Mouse (Mus musculus): ENCODE measurements around the gene Rdh5.
A peak's percentile ranks its signal among the peaks of the same experiment; 100 is the strongest.

Gene Rdh5

DNA sequence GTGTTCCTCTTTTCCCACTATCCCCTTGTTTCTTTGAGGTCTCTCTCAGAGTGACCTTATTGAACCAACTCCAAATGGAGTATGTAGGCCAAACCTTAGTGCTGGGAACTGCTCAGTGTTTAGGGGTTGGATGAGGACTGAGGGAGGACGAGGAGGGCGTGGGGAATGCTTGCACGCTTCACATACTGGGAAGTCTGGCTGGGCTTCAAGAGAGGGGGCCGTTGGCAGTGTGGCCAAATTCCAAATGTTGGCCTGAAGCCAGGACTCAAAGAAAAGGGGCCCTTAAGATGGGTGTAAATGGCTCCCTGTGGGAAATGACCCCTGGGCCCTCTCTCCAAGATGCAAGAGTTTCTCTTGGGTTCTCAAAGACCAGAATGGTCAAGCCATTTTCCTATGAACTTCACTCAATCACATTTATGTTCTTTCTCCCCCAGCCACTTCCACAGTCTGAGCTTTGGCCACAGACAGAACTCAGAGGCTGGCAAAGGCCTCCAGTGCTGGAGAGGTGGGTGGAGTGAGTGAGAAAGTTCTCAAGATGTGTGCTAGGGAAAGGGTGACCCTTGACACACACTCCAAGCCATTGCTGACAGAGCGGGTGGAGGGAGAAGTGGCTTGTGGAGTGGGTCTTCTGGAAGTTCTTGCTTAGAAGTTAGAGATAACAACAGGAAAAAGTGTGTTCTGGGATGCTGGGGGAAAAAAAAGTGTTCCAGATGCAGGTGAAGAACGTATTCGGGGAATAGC lies 7.1 kb upstream of the Rdh5 start:
- DNase-seq (ENCODE audit: low read depth, low spot score) = no peak

GRCm38 (mm10) chr10:128928356-128928755 lies 5.7 kb upstream of the Rdh5 start:
- no peak for DNase-seq (ENCODE audit: low read depth, low spot score)

DNA sequence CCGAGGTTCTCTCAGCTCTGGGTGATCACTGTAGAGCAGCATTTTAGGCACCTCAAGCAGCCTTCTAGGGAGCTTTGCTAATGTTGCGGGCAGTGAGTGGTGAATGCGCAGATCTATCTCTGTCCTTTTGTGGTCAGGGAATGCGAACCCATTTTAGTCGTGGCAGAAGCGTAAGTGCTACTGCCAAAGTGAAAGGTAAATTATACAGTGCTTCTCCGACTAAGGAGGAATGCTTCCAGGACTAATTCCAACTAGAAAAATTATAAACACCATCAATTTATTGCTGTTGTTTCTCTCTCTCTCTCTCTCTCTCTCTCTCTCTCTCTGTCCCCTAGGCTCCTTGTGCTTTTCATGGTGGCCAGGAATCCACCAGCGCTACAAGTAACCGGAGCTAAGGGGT lies 1.2 kb upstream of the Rdh5 start, which contains the start of gene Bloc1s1:
Gene Bloc1s1, minus strand, starts transcription at position 101 of the 400 bp plus-strand sequence.
- DNase-seq (ENCODE audit: low read depth, low spot score) = no peak

DNA sequence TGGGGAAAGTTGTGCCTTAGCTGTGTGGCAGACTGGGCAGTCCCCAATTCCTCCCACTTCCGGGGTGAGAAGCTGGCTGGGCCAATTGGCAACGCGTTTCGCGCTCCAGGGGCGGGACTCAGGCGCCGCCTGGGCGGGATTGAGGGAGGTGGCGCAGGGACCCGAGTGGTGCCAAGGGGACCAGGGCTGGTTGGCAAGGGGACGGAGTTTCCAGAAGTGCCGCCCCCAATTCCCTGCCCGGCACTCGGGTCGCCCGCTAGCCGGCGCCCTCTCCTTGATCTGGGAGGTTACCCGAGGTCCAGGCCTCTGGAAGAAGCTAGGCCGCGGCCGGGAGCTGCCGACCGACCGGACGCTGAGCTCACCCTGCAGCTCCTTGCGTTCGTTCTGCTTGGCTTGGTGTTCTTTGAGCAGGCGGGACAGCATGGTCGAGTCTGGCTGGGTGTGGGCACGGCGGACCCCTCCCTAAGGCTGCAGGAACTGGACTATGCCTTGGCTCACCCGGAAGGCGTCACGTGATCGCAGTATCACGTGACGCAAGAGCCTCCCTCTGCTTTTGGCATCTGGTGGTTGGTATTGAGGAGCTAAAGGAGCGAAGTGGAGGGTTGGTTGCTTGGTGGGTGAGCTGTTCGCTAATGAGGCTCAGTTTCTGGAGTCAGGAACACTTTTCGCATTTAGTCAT lies 464 bp upstream of the Rdh5 start:
- DNase-seq (ENCODE audit: low read depth, low spot score) = peak; percentile 90

DNA sequence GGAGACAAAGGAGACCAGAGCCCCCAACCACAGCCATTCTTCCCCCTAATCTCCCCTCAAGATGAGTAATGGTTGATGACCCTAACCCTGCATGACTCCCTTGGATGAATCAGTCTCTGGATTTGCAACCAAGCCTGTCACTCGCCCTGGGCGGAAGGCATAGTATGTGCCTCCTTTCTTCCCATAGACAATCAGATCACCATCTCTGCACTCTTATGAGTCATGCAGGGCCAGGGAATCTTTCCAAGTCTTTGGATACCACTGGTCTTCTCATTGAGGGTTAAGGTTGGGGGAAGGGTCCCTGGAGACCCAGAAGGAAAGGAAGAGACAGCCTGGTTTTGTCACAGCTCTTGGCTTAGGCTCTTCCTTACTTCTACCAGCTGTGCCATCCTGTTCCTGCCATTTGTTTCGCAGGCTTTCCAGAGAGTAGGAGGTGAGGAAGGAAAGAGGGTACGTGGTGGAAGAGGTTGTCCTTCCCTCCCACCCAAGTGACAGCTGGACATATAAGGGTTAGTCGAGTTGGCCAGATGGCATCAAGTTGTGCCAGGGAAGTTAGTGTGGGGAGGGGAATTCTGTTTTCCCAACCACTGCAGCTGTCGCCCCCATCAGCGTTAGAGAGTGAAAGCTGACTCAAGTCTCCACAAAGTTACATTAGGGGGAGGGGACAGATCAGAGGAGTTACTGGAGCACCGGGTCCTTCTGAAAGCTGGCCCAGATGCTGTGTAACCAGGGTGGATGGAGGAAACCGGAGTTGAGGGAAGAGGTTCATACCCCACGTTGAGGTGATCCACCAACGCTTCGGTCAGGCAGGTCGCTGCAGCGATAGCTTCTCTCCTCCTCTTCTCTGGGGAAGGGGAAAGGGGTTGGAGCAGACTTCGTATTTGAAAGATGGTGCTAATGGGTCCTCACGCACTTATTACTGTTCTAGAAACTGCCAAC lies 536 bp downstream of the Rdh5 start:
- no peak for DNase-seq (ENCODE audit: low read depth, low spot score)

DNA sequence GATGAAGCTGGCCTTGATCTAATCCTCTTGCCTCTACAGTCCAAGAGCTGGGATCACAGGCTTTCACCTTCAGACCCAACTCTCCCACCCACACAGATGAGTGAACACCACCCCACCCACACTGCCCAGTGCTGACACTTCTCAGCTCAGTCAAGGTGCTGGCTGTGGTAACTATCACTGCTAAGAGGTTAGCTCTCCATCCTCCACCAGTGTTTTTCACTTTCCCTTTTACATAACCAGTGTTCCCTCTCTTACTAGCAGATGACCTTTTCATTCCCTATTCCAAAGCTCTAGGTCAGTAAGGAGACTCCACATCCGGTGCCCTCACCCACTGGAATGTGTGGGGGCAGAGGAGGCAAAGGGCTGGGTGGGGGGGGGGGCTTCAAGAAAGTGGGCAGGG lies 1.4 kb downstream of the Rdh5 start:
- no peak for DNase-seq (ENCODE audit: low read depth, low spot score)

- no peak for DNase-seq (ENCODE audit: low read depth, low spot score)
Measured at GRCm38 (mm10) chr10:128920736-128921161, 1.9 kb downstream of the Rdh5 start.

DNA sequence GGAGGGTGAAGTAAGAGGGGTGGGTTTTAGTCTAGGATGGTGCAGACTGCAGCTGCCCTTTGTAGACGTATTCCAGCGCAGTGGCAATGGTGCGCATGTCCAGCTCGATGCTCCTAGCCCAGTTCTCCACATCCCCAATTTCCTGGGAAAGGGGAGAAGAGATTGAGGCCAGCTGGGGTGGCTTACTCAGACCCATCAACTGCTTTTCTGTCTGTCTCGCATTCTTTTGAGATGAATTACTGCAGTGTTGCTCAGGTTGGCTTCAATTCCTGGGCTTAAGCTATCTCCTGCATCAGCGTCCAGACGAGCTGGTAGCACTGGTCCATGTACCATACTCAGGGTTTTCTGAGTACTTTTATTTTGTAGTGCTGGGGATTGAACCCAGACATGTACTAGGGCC lies 2.7 kb downstream of the Rdh5 start:
- DNase-seq (ENCODE audit: low read depth, low spot score) = no peak

GRCm38 (mm10) chr10:128919203-128919631 lies 3.5 kb downstream of the Rdh5 start:
- DNase-seq (ENCODE audit: low read depth, low spot score) = no peak

DNA sequence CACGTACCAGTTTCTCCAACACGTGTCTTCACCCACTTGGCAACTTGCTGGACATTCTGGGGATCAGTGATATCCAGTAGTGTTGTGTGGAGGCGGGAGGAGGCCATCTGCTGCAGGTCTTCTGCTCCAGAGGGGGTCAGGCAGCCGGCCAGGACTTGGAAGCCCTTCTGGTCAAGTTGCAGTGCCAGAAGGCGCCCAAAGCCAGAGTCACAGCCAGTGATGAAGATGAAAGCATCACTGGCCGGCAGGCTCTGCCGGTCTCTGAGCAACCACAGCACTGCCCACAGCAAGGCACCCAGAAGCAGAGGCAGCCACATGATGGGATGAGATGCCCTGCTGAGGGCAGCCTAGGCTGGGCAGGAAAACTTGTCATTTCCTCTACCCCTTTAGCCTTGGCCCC lies 4.4 kb downstream of the Rdh5 start:
- DNase-seq (ENCODE audit: low read depth, low spot score) = no peak

- DNase-seq (ENCODE audit: low read depth, low spot score) = no peak
Measured at GRCm38 (mm10) chr10:128917400-128917799, 5.3 kb downstream of the Rdh5 start.

GRCm38 (mm10) chr10:128916665-128917064 lies 6.0 kb downstream of the Rdh5 start:
- no peak for DNase-seq (ENCODE audit: low read depth, low spot score)

DNA sequence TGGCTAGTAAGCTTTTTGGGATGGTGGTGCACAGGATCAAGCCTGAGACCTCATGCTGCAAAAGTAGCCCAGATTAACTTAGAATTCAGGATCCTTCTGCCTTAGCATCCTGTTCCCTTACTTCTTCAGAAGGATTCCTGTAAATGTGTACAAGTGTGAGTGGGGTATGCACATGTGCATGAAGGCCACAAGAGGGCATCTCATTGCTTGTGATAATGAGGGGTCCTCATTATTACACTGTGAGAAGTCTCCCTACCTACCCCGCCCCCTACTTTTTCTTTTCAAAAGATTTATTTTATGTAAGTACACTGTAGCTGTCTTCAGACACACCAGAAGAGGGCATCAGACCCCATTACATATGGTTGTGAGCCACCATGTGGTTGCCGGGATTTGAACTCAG lies 7.1 kb downstream of the Rdh5 start:
- no peak for DNase-seq (ENCODE audit: low read depth, low spot score)

DNA sequence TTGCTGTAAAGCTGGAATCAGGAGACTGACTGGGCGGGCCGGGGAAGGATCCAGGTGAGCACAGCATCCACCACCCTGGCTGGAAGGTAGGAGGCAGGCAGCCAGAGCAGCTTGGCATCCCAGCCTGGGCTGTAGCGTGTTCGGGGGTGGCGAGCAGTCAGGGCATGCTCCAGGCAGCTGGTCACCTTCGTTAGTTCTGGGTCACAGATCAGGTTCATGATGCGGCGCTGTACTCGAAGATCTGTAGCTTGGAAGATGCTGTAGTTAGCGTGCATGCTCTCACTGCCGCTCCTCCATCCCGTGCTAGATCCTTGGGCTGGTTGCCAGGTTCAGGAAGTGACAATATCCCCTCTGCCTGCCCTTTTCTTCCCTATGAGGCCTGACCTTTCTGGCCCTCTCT lies 9.0 kb downstream of the Rdh5 start:
- DNase-seq (ENCODE audit: low read depth, low spot score) = no peak

DNA sequence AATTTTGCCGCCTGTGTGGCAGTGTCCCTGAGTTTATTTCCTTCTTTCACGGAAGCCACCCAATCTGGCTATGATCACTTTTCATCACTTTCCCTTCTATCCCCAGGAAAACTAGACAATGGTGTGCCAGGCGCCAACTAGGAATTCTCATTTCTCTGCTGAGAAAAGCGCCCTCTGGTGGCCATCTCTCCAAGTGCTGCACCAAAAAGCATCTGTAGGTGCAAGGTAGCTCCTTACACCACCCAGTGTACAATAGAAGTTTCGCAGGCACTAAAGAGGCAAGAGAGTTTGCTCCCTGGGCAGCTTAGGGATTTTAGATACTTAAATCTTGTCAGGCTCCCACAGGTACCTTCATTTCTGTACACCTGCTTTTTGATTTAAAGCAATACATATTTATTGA lies 9.5 kb downstream of the Rdh5 start:
- peak; percentile 81 for DNase-seq (ENCODE audit: low read depth, low spot score)

GRCm38 (mm10) chr10:128912791-128913190 lies 9.9 kb downstream of the Rdh5 start:
- DNase-seq (ENCODE audit: low read depth, low spot score) = no peak

GRCm38 (mm10) chr10:128912268-128912667 lies 10.4 kb downstream of the Rdh5 start:
- DNase-seq (ENCODE audit: low read depth, low spot score) = no peak

- no peak for DNase-seq (ENCODE audit: low read depth, low spot score)
Measured at GRCm38 (mm10) chr10:128911430-128911829, 11.3 kb downstream of the Rdh5 start.

DNA sequence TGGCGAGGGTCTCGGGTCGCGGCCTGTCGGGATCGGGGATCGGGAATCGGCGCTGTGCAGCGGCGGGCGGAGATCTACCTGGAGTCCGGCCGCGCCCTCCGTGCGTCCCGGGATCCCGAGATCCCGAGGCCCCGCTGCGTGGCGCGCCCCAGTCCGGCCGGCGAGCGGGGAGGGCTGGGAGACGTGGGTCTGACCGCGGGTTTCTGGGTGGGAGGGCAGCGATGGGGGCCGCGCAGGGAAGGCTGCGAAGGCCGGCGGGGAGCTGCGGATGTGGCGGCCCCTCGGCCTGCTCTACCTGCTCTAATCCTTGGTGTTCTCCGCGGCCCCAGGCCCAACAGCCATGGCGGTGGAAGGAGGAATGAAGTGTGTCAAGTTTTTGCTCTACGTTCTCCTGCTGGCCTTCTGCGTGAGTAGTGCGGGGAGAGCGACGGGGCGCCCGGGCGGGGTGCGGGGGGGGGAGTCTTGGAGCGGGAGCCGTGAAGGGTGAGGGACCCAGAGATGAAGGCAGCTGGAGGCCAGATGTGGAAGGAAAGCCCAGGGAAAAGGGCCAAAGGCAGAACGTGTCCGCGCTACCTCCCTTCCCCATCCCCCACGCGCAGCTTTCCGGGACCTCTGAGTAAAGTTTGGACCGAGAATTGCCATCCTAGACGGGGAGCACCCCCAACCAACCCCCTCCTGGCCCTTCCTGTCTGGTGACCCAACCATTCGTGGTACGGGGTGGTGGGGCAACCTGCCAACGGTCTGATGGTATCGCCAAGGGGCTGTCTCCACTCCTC lies 12.4 kb downstream of the Rdh5 start:
- DNase-seq (ENCODE audit: low read depth, low spot score) = no peak

- DNase-seq (ENCODE audit: low read depth, low spot score) = no peak
Measured at GRCm38 (mm10) chr10:128909567-128910028, 13.1 kb downstream of the Rdh5 start.

- DNase-seq (ENCODE audit: low read depth, low spot score) = no peak
Measured at GRCm38 (mm10) chr10:128908778-128909448, 13.8 kb downstream of the Rdh5 start.

Data from telencephalon, adult 2 months (tissue).